8 mouse cellular contexts compared by ENCODE assay signal in the genomic region with DNA sequence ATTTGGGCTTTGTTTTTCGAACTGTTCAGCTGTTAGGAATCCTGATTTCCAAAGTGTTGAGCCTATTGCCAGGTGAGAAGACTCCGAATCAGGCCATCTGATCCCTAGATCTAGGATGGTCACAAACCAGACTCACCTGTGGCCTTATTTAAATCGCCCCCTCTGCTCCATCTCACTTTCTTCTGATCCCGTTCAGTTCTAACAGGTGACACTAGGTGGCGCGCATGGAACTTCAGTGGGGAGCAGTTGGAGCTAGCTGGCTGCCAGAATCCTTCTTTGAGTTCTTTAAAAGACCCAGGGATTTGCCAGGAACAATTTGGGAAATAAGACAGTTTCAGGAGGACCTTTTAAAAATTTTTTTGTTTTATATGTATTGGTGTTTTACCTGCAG. TPM values are rescaled to one million over a fixed set of nuclear protein-coding genes. Genes with fewer than 3 reads are reported as not detected.
DNase-seq lines count a peak whose midpoint lies in the region; ATAC-seq lines count a peak whose summit lies in the region.

No protein-coding gene starts in this region.

- no peaks in the 10 kb centered on the region for H3K27me3 ChIP-seq in forebrain, embryonic 14.5 days (replicated peaks; ENCODE audit: control insufficient read depth, insufficient read depth, low read length)
- no peaks in the 10 kb centered on the region for H3K27me3 ChIP-seq in hindbrain, embryonic 11.5 days (ENCODE audit: control insufficient read depth, insufficient read depth, low read length)

- ATAC-seq in forebrain, embryonic 14.5 days: peak; percentile 75; the same call in 1 of the 2 replicates
- peak; percentile 51; the same call in 1 of the 2 replicates for ATAC-seq in hindbrain, embryonic 11.5 days (ENCODE audit: low FRiP score)

- H3K36me3 ChIP-seq in forebrain, embryonic 14.5 days (ENCODE audit: control insufficient read depth, insufficient read depth, low read length): no peaks in the 10 kb centered on the region
- H3K36me3 ChIP-seq in hindbrain, embryonic 11.5 days (ENCODE audit: control insufficient read depth, insufficient read depth, low read length): no peaks in the 10 kb centered on the region

- no peak overlapping the region for H3K4me2 ChIP-seq in forebrain, embryonic 14.5 days (ENCODE audit: low read length)
- H3K4me2 ChIP-seq in hindbrain, embryonic 11.5 days (replicated peaks; ENCODE audit: low read depth, low read length): no peak overlapping the region

- H3K9me3 ChIP-seq in forebrain, embryonic 14.5 days (replicated peaks; ENCODE audit: control insufficient read depth, low read length): no peaks in the 10 kb centered on the region
- H3K9me3 ChIP-seq in hindbrain, embryonic 11.5 days (ENCODE audit: control insufficient read depth, low read length): no peaks in the 10 kb centered on the region

- no peak overlapping the region for H3K4me3 ChIP-seq in forebrain, embryonic 14.5 days (ENCODE audit: low read depth, low read length)
- H3K4me3 ChIP-seq in hindbrain, embryonic 11.5 days (ENCODE audit: low read depth, low read length): no peak overlapping the region

- no peaks in the 10 kb centered on the region for H3K4me1 ChIP-seq in forebrain, embryonic 14.5 days (ENCODE audit: control insufficient read depth, insufficient read depth, low read length)
- no peaks in the 10 kb centered on the region for H3K4me1 ChIP-seq in hindbrain, embryonic 11.5 days (replicated peaks; ENCODE audit: control insufficient read depth, insufficient read depth, low read length)

- peak; percentile 84 for DNase-seq in ES-CJ7 (ENCODE audit: low read depth, low spot score)
- peak; percentile 37 for DNase-seq in c-Kit-positive CD71-positive TER-119-positive erythroid progenitor cells, embryonic 14.5 days (ENCODE audit: low spot score)
- peak; percentile 88 for DNase-seq in forebrain, embryonic 14.5 days (ENCODE audit: low spot score)
- DNase-seq in hindbrain, embryonic 11.5 days (ENCODE audit: low spot score): peak; percentile 83
- DNase-seq in layer of hippocampus, adult 9-10 months (ENCODE audit: low spot score): peak; percentile 72
- peak; percentile 79 for DNase-seq in lung, postnatal 25 days (ENCODE audit: low spot score)
- DNase-seq in retina, embryonic 14.5 days (ENCODE audit: low spot score): peak; percentile 89
- peak; percentile 81 for DNase-seq in thymus, postnatal 25 days

- WGBS in forebrain, embryonic 14.5 days: 8% methylated on average over 6 of the region's 6 CpGs
- 15% methylated on average over 6 of the region's 6 CpGs for WGBS in hindbrain, embryonic 11.5 days

- H3K9ac ChIP-seq in forebrain, embryonic 14.5 days (ENCODE audit: low read length): no peak overlapping the region
- H3K9ac ChIP-seq in hindbrain, embryonic 11.5 days (ENCODE audit: low read depth, low read length): no peak overlapping the region

- no peak overlapping the region for H3K27ac ChIP-seq in forebrain, embryonic 14.5 days (ENCODE audit: low read depth, low read length)
- H3K27ac ChIP-seq in hindbrain, embryonic 11.5 days (ENCODE audit: low read depth, low read length): no peak overlapping the region

RNA-seq across cellular contexts. Expression of a gene that starts 12.5 kb away (rescaled TPM):
- polyA plus RNA-seq in forebrain, embryonic 14.5 days (2014; fragmentation: Nextera tagmentation; extraction: Ambion mirVana): 32.9 and 40.8 TPM in 2 replicates
- 26.7 and 33.7 TPM in 2 replicates for polyA plus RNA-seq in hindbrain, embryonic 11.5 days (2014; fragmentation: Nextera tagmentation; extraction: Ambion mirVana)

RNA-seq across cellular contexts. Expression of a gene that starts 48.8 kb away (rescaled TPM):
- polyA plus RNA-seq in forebrain, embryonic 14.5 days (2014; fragmentation: Nextera tagmentation; extraction: Ambion mirVana): 0.37 TPM in 1 of 2 replicates, not detected in the other
- polyA plus RNA-seq in hindbrain, embryonic 11.5 days (2014; fragmentation: Nextera tagmentation; extraction: Ambion mirVana): 0.17 and 0.20 TPM in 2 replicates

Comparison
In these comparisons a context has a peak if more than half of its experiments do, and no peak if none do; other contexts are left out.
1. DNase-seq: peak in every context shown above with its lines; median percentile 89 in retina, embryonic 14.5 days; 88 in forebrain, embryonic 14.5 days; 84 in ES-CJ7; 83 in hindbrain, embryonic 11.5 days; 81 in thymus, postnatal 25 days; 79 in lung, postnatal 25 days; 72 in layer of hippocampus, adult 9-10 months; 37 in c-Kit-positive CD71-positive TER-119-positive erythroid progenitor cells, embryonic 14.5 days.